Mouse (Mus musculus) adrenal gland, adult 18-20 months (tissue): ENCODE measurements around the gene Gnat2. TPM values are rescaled to one million over a fixed set of nuclear protein-coding genes. Genes with fewer than 3 reads are reported as not detected.

ENCODE experiments used
- total RNA-seq, 2 experiments: library from RNA; stranded (reverse); gene quantifications; 1 replicate in 1 of 2; 2 replicates in 1 of 2; pipeline ENCODE4 v1.2.3; 2021

The Gnat2 gene
- total RNA-seq, 2 experiments from 2014 or later: 11.0 to 18.6 TPM

Other genes with a start within 250 kb of the Gnat2 start
- not detected for gene Eps8l3, start 215.6 kb upstream of the Gnat2 start, total RNA-seq
- gene Gstm5, start 197.0 kb upstream of the Gnat2 start, total RNA-seq: 10 to 100 TPM; 30.0 to 48.3 TPM
- gene Gstm7, start 161.0 kb upstream of the Gnat2 start, total RNA-seq: 100 to 1,000 TPM; 143 to 179 TPM
- 1 to 10 TPM; 6.1 to 8.0 TPM for gene Gstm6, start 149.0 kb upstream of the Gnat2 start, total RNA-seq
- under 1 TPM in 1 of 2 experiments, not detected in 1; 0.33 TPM for gene Gstm3, start 123.5 kb upstream of the Gnat2 start, total RNA-seq
- 100 to 1,000 TPM; 211 to 280 TPM for gene Gstm2, start 106.3 kb upstream of the Gnat2 start, total RNA-seq
- gene Gstm1, start 74.8 kb upstream of the Gnat2 start, total RNA-seq: 100 to 1,000 TPM; 423 to 620 TPM
- 10 to 100 TPM; 19.6 to 20.3 TPM for gene Gstm4, start 47.9 kb upstream of the Gnat2 start, total RNA-seq
- gene Ampd2, start 6.1 kb upstream of the Gnat2 start, total RNA-seq: 100 to 1,000 TPM; 130 to 192 TPM
- 100 to 1,000 TPM; 160 to 166 TPM for gene Gnai3, start 53.4 kb downstream of the Gnat2 start, total RNA-seq
- under 1 TPM; 0.19 to 0.23 TPM for gene Gpr61, start 62.1 kb downstream of the Gnat2 start, total RNA-seq
- gene Amigo1, start 93.5 kb downstream of the Gnat2 start, total RNA-seq: 10 to 100 TPM; 23.1 to 23.5 TPM
- 1 to 10 TPM; 7.3 to 8.6 TPM for gene Cyb561d1, start 108.4 kb downstream of the Gnat2 start, total RNA-seq
- gene Atxn7l2, start 118.1 kb downstream of the Gnat2 start, total RNA-seq: 1 to 10 TPM; 8.2 to 8.5 TPM
- gene Sypl2, start 133.9 kb downstream of the Gnat2 start, total RNA-seq: 1 to 10 TPM in 1 of 2 experiments, under 1 TPM in 1; 0.46 to 1.4 TPM
- gene Psma5, start 164.1 kb downstream of the Gnat2 start, total RNA-seq: 10 to 100 TPM; 79.4 to 84.3 TPM
- 10 to 100 TPM; 41.3 to 72.6 TPM for gene Sort1, start 191.3 kb downstream of the Gnat2 start, total RNA-seq